Mouse (Mus musculus) lung, embryonic 16.5 days (tissue): ENCODE data around the gene Cep128. TPM values are rescaled to one million over a fixed set of nuclear protein-coding genes. Genes with fewer than 3 reads are reported as not detected.

Experiments
- ATAC-seq: fragments of 200-750 bp; cut with Nextera tagmentation; 2 replicates; pipeline ENCODE4 v1.8.0; 2017; ENCODE audit warnings: low read depth, mild to moderate bottlenecking, moderate library complexity
- H3K27ac ChIP-seq: fragments of 300-500 bp; sonication (generic); 2 replicates; pipeline ENCODE4 v1.5.1; 2014; ENCODE audit warnings: mild to moderate bottlenecking, control low read depth, low read length
- H3K27me3 ChIP-seq: fragments of 300-500 bp; sonication (generic); 2 replicates; pipeline ENCODE4 v1.6.1; 2014; ENCODE audit warnings: low read depth, low read length, mixed read lengths; ENCODE audit not compliant: control insufficient read depth, insufficient read depth
- H3K36me3 ChIP-seq: fragments of 300-500 bp; sonication (generic); 2 replicates; pipeline ENCODE4 v1.6.1; 2014; ENCODE audit warnings: low read length; ENCODE audit not compliant: control insufficient read depth, insufficient read depth
- H3K4me1 ChIP-seq: fragments of 300-500 bp; sonication (generic); replicated peaks from 2 replicates; pipeline ENCODE4 v1.6.1; 2014; ENCODE audit warnings: low read length, mixed read lengths; ENCODE audit not compliant: control insufficient read depth, insufficient read depth
- H3K4me2 ChIP-seq: fragments of 300-500 bp; sonication (generic); 2 replicates; pipeline ENCODE4 v1.6.1; 2014; ENCODE audit warnings: low read depth, low read length, control low read depth
- H3K4me3 ChIP-seq: fragments of 300-500 bp; sonication (generic); 2 replicates; pipeline ENCODE4 v1.5.1; 2014; ENCODE audit warnings: mild to moderate bottlenecking, low read length, control low read depth
- H3K9ac ChIP-seq: fragments of 300-500 bp; sonication (generic); 2 replicates; pipeline ENCODE4 v1.6.1; 2014; ENCODE audit warnings: low read length, control low read depth
- H3K9me3 ChIP-seq: fragments of 300-500 bp; sonication (generic); 2 replicates; pipeline ENCODE4 v1.6.1; 2016; ENCODE audit warnings: low read length; ENCODE audit not compliant: control insufficient read depth
- WGBS: fragments of 180-500 bp; shearing (Covaris S2); extraction: QIAGEN DNeasy Blood & Tissue Kit; methylation state at CpG from one replicate; pipeline ENCODE4 v1.1.7; 2014; 5-methylcytosine and 5-hydroxymethylcytosine counted together
- polyA plus RNA-seq: library from polyadenylated mRNA; unstranded; fragments of >200 nt; fragmentation: Nextera tagmentation; extraction: Ambion mirVana; gene quantifications from 2 replicates; pipeline ENCODE4 v1.2.1, GENCODE M21; 2015

Cep128 gene
- polyA plus RNA-seq, 1 experiment from 2014 or later: 11.1 TPM

- no peak for ATAC-seq
- Histone ChIP-seq H3K4me1 (peaks cover 8% of the 10 kb centered on the region), H3K36me3 (no peaks in the 10 kb centered on the region), H3K27me3 (no peaks in the 10 kb centered on the region), H3K27ac (peak overlapping the region; percentile 58), H3K4me3 (no peak overlapping the region), H3K9ac (no peak overlapping the region), H3K4me2 (no peak overlapping the region), H3K9me3 (no peaks in the 10 kb centered on the region)
- 78% methylated on average over 4 of the region's 4 CpGs for WGBS
Observed at GRCm38 (mm10) chr12:91063337-91064015, 320.7 kb downstream of the Cep128 start.

- Histone ChIP-seq H3K27me3 (no peaks in the 10 kb centered on the region), H3K4me2 (no peak overlapping the region), H3K36me3 (no peaks in the 10 kb centered on the region), H3K4me1 (peaks cover 8% of the 10 kb centered on the region), H3K9ac (no peak overlapping the region), H3K27ac (no peak overlapping the region; the same call in 1 of the 2 replicates), H3K9me3 (no peaks in the 10 kb centered on the region), H3K4me3 (no peak overlapping the region)
- no peak for ATAC-seq
- WGBS: 67% methylated on average over 4 of the region's 4 CpGs
Observed at GRCm38 (mm10) chr12:91062681-91063080, 321.5 kb downstream of the Cep128 start.

GRCm38 (mm10) chr12:91059704-91060318 lies 324.4 kb downstream of the Cep128 start:
- Histone ChIP-seq H3K27me3 (no peaks in the 10 kb centered on the region), H3K9ac (no peak overlapping the region), H3K4me3 (no peak overlapping the region), H3K4me1 (peaks cover 6% of the 10 kb centered on the region), H3K4me2 (no peak overlapping the region), H3K27ac (no peak overlapping the region), H3K9me3 (no peaks in the 10 kb centered on the region), H3K36me3 (no peaks in the 10 kb centered on the region)
- WGBS: 78% methylated on average over 12 of the region's 12 CpGs
- no peak for ATAC-seq

GRCm38 (mm10) chr12:91056885-91057284 lies 327.3 kb downstream of the Cep128 start:
- Histone ChIP-seq H3K4me1 (no peaks in the 10 kb centered on the region), H3K4me2 (no peak overlapping the region), H3K9ac (no peak overlapping the region), H3K9me3 (no peaks in the 10 kb centered on the region), H3K4me3 (no peak overlapping the region), H3K36me3 (no peaks in the 10 kb centered on the region), H3K27me3 (no peaks in the 10 kb centered on the region), H3K27ac (no peak overlapping the region)
- no peak for ATAC-seq
- WGBS: 84% methylated on average over 10 of the region's 10 CpGs

- no peaks in the 10 kb centered on the region for H3K36me3 ChIP-seq
- H3K27me3 ChIP-seq: no peaks in the 10 kb centered on the region
- no peak overlapping the region for H3K9ac ChIP-seq
- WGBS: 83% methylated on average over 3 of the region's 3 CpGs
- no peak overlapping the region for H3K4me2 ChIP-seq
- H3K4me3 ChIP-seq: no peak overlapping the region
- no peaks in the 10 kb centered on the region for H3K9me3 ChIP-seq
- ATAC-seq: no peak
- H3K27ac ChIP-seq: no peak overlapping the region
- H3K4me1 ChIP-seq: no peaks in the 10 kb centered on the region
Observed at GRCm38 (mm10) chr12:91052301-91052700, 331.9 kb downstream of the Cep128 start.

- no peaks in the 10 kb centered on the region for H3K4me1 ChIP-seq
- WGBS: 82% methylated on average over 9 of the region's 9 CpGs
Observed at GRCm38 (mm10) chr12:91050593-91051325, 333.4 kb downstream of the Cep128 start.

GRCm38 (mm10) chr12:91041363-91041762 lies 342.8 kb downstream of the Cep128 start:
- H3K4me1 ChIP-seq: no peaks in the 10 kb centered on the region
- no peak overlapping the region for H3K9ac ChIP-seq
- H3K4me3 ChIP-seq: no peak overlapping the region
- no peak overlapping the region for H3K4me2 ChIP-seq
- no peaks in the 10 kb centered on the region for H3K9me3 ChIP-seq
- WGBS: 76% methylated on average over 4 of the region's 4 CpGs
- H3K27ac ChIP-seq: no peak overlapping the region
- ATAC-seq: no peak
- no peaks in the 10 kb centered on the region for H3K27me3 ChIP-seq
- no peaks in the 10 kb centered on the region for H3K36me3 ChIP-seq

More at GRCm38 (mm10) chr12:91050593-91051325, 333.4 kb downstream of the Cep128 start:
- Histone ChIP-seq H3K36me3 (no peaks in the 10 kb centered on the region), H3K4me3 (no peak overlapping the region), H3K27me3 (no peaks in the 10 kb centered on the region), H3K9me3 (no peaks in the 10 kb centered on the region), H3K9ac (no peak overlapping the region), H3K4me2 (no peak overlapping the region), H3K27ac (no peak overlapping the region)
- no peak for ATAC-seq

GRCm38 (mm10) chr12:91040267-91040905 lies 343.8 kb downstream of the Cep128 start:
- no peaks in the 10 kb centered on the region for H3K36me3 ChIP-seq
- no peak overlapping the region for H3K9ac ChIP-seq
- no peaks in the 10 kb centered on the region for H3K4me1 ChIP-seq
- no peak overlapping the region for H3K4me3 ChIP-seq
- H3K4me2 ChIP-seq: no peak overlapping the region
- no peaks in the 10 kb centered on the region for H3K9me3 ChIP-seq
- no peak for ATAC-seq
- no peak overlapping the region for H3K27ac ChIP-seq
- 82% methylated on average over 7 of the region's 7 CpGs for WGBS
- no peaks in the 10 kb centered on the region for H3K27me3 ChIP-seq

GRCm38 (mm10) chr12:91029116-91029515 lies 355.1 kb downstream of the Cep128 start:
- Histone ChIP-seq H3K4me1 (0 out of 2 replicates have a peak, but pooled peaks cover 5% of the 10 kb centered on the region), H3K9ac (no peak overlapping the region), H3K9me3 (no peaks in the 10 kb centered on the region), H3K4me2 (no peak overlapping the region), H3K4me3 (no peak overlapping the region), H3K27me3 (no peaks in the 10 kb centered on the region), H3K27ac (no peak overlapping the region), H3K36me3 (no peaks in the 10 kb centered on the region)
- ATAC-seq: peak; percentile 89
- 32% methylated on average over 5 of the region's 5 CpGs for WGBS
